Mouse (Mus musculus) 416B (cell line): Measurements from ENCODE around the gene Olfr239.
"Not testable (repeated sequence)": the region's sequence is repeated elsewhere in the genome, so short reads cannot be mapped to it uniquely, and the experiment has no call there.

Experiments
- DNase-seq: peaks from one replicate; pipeline ENCODE4 v3.0.0; 2011; ENCODE audit warnings: low read depth

Gene Olfr239

DNA sequence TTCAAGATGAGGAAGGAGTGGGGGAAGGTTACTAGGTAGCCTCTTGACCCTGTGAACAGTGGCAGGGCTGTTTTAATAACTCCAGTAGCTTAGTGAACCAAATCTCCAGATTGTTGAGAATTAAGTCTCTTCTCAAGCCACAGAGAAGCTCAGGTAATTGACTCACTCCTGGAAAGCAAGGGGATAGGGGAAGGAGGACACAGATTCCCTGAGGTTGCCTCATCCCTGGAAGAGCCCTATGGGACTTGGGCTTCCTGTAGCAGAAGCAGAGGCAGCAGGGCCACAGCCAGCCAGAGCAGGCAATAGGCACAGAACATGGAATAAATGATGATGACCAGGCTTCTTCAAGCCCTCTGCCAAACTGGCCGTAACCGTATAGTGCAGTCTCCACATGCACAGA lies at the start of gene Olfr239:
TSS of gene Olfr239 (plus strand) at position 301 of the 400 bp plus-strand sequence.
- not testable (repeated sequence) for DNase-seq

DNA sequence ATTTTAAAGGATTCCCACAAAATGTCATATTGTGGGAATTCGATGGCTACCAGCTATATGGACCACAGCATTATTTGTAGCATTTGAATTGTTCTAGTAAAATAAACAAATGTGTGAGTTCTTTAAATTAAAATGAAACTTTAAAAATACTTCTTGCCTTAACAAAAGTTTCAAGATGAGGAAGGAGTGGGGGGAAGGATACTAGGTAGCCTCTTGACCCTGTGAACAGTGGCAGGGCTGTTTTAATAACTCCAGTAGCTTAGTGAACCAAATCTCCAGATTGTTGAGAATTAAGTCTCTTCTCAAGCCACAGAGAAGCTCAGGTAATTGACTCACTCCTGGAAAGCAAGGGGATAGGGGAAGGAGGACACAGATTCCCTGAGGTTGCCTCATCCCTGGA lies 23.0 kb upstream of the Olfr239 start, which contains the start of gene Olfr55:
TSS of gene Olfr55 (plus strand) at position 301 of the 400 bp plus-strand sequence.
- DNase-seq: not testable (repeated sequence)

DNA sequence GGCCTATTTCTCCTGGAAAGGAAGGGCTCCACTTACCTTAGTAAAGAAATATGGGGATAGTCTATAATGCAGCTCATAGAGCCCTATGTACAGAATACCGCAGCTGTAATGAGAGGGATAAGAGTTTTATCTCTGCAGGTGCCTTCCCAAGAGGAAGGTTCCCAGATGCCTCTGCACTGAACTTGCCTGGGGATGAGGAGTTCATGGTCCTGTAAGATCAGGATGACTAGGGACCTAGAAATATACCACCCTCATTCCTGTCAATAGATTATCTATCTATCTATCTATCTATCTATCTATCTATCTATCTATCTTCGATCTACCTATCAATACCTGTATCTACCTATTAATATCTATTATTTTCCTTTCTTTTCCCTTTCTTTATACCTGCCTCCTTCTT lies 30.5 kb downstream of the Olfr239 start, which contains the start of gene Olfr1564:
TSS of gene Olfr1564 (minus strand) at position 101 of the 400 bp plus-strand sequence.
- no peak for DNase-seq

DNA sequence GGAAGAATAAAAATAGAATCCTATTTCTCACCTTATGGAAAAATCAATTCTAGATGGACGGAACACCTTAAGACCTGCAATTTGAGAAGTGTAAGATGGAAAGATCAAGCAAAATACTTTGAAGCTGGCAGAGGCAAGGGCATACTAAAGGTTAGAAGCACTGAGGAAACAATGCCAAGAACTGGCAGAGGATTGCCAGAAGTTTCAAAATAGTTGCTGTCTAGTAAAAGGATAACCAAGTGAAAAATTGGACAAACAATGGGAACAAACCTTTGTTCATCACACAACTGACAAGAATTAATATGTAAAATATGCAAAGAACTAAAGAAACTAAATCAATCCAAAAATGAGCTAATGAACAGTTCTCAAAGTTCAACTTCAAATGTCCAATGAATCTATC lies 45.5 kb downstream of the Olfr239 start:
- DNase-seq: not testable (repeated sequence)
